Mouse (Mus musculus): ENCODE measurements around the gene Oas1f. TPM values are rescaled to one million over a fixed set of nuclear protein-coding genes. Genes with fewer than 3 reads are reported as not detected.
"Not testable (repeated sequence)": the region's sequence is repeated elsewhere in the genome, so short reads cannot be mapped to it uniquely, and the experiment has no call there.

Oas1f gene
- total and polyA plus RNA-seq, 3 experiments, result not detected

DNA sequence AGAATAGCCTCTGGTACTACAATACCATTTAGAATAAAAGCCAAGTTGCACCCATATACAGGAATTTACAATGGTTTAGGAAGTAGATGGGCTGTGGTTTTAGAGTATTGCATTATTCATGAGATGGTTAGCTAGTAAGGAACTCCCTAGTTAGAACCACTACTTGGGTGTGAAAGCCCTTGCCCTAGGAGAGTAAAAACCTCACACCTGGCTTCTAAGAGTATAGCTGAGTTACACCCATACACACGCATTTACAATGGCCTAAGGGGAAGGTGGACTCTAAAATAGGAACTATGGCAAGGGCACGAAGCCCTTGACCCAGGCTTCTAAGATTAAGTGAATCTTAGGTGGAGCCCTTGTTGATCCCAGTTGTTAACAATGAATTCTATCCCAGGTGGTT is 47.5 kb downstream of the Oas1f start:
- H3K4me2 ChIP-seq (ENCODE audit: insufficient read depth, low read depth, poor library complexity, severe bottlenecking); H3K4me1 ChIP-seq (ENCODE audit: control insufficient read depth in 1 of 2, insufficient read depth in 2 of 2); H3K79me2 ChIP-seq (replicated peaks; ENCODE audit: control insufficient read depth, extremely low read depth, insufficient read depth, poor library complexity, severe bottlenecking); dilution Hi-C loops (cut with MboI; ENCODE audit: extremely low pct_ligation_motif_present, extremely low pct_unique_long_range_greater_than_20kb, low sequenced_read_pairs); H3K4me3 ChIP-seq (replicated peaks in 1 of 3; ENCODE audit: low read depth in 2 of 3, low read length in 2 of 3, poor library complexity in 1 of 3); H3K27ac ChIP-seq (ENCODE audit: insufficient read depth, low read depth); DNase-seq (ENCODE audit: extremely low read depth); H3K9me3 ChIP-seq (replicated peaks; ENCODE audit: low read length); H3K36me3 ChIP-seq (replicated peaks in 1 of 2; ENCODE audit: control insufficient read depth in 1 of 2, insufficient read depth in 1 of 2, low read length in 1 of 2); H3K27me3 ChIP-seq (replicated peaks); H3K9ac ChIP-seq (ENCODE audit: insufficient read depth, low read depth); in situ Hi-C loops (cut with MboI; ENCODE audit: low pct_ligation_motif_present, low pct_unique_long_range_greater_than_20kb, low sequenced_read_pairs): not testable (repeated sequence)

DNA sequence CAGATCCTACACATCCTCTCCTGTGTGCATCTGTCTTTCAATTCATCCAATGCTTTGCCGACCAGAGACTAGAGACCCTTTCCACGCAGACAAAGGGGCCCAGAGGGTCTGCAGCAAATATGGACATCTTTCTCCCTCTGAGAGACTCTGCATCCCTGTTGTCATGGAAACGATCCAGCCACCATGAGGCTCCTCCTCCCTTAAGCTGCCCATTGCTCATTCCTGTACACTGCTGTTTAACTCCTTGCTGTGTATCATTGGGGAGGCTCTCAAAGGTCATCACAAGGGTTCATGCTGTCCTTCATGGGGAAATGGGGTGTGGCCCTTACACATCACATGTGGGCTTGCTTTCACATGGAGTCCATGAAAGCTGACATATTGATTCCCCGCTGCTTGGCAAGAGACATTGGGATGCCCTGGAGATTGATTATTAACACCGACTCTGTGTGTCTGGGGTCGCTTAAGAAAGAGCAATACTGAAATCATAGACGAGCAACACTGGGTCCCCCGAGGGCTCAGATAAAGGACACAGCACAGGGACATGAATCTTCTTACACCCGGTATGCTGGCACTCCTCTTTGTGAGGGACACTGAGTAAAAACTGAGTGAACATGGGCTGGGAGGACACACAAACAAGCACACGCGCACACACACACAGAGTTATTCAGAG is 48.2 kb downstream of the Oas1f start:
- H3K4me1 ChIP-seq (ENCODE audit: control insufficient read depth in 1 of 2, insufficient read depth in 2 of 2), result no peaks in the 10 kb centered on the region
- peaks cover 8% of the 10 kb centered on the region for H3K9me3 ChIP-seq (replicated peaks; ENCODE audit: low read length)
- TF ChIP-seq CHD2 (IDR thresholded peaks at IDR 0.05; ENCODE audit: low read length) (no peak), PAX5 (IDR thresholded peaks at IDR 0.05; ENCODE audit: low read length) (no peak), MYC (IDR thresholded peaks at IDR 0.05; ENCODE audit: low read depth, low read length) (no peak), CHD1 (IDR thresholded peaks at IDR 0.05; ENCODE audit: low read depth, low read length) (no peak), ETS1 (conservative IDR thresholded peaks at IDR 0.05; ENCODE audit: low read depth, low read length) (no peak), UBTF (IDR thresholded peaks at IDR 0.05; ENCODE audit: low read depth, low read length) (no peak), POLR2AphosphoS2 (IDR thresholded peaks at IDR 0.05; ENCODE audit: low read depth, low read length) (no peak), ZNF384 (IDR thresholded peaks at IDR 0.05; ENCODE audit: low read depth, low read length) (no peak), EP300 (IDR thresholded peaks at IDR 0.05; ENCODE audit: low read length) (no peak), MAZ (IDR thresholded peaks at IDR 0.05; ENCODE audit: low read depth, low read length) (no peak), HCFC1 (IDR thresholded peaks at IDR 0.05; ENCODE audit: low read depth, low read length) (no peak), JUND (conservative IDR thresholded peaks at IDR 0.05; ENCODE audit: low read depth, low read length) (no peak)
- H3K79me2 ChIP-seq (replicated peaks; ENCODE audit: control insufficient read depth, extremely low read depth, insufficient read depth, poor library complexity, severe bottlenecking), result no peaks in the 10 kb centered on the region
- no peak overlapping the region for H3K9ac ChIP-seq (ENCODE audit: insufficient read depth, low read depth)
- in situ Hi-C loops (cut with MboI; ENCODE audit: low pct_ligation_motif_present, low pct_unique_long_range_greater_than_20kb, low sequenced_read_pairs), result no loop called here
- no peak overlapping the region for H3K4me2 ChIP-seq (ENCODE audit: insufficient read depth, low read depth, poor library complexity, severe bottlenecking)
- H3K36me3 ChIP-seq (replicated peaks in 1 of 2; ENCODE audit: control insufficient read depth in 1 of 2, insufficient read depth in 1 of 2, low read length in 1 of 2), result no peaks in the 10 kb centered on the region
- H3K4me3 ChIP-seq (replicated peaks in 1 of 3; ENCODE audit: low read depth in 2 of 3, low read length in 2 of 3, poor library complexity in 1 of 3), result no peak overlapping the region
- H3K27ac ChIP-seq (ENCODE audit: insufficient read depth, low read depth), result no peak overlapping the region
- dilution Hi-C loops (cut with MboI; ENCODE audit: extremely low pct_ligation_motif_present, extremely low pct_unique_long_range_greater_than_20kb, low sequenced_read_pairs), result no loop called here
- no peak for DNase-seq (ENCODE audit: extremely low read depth)
- peaks cover 6% of the 10 kb centered on the region for H3K27me3 ChIP-seq (replicated peaks)

DNA sequence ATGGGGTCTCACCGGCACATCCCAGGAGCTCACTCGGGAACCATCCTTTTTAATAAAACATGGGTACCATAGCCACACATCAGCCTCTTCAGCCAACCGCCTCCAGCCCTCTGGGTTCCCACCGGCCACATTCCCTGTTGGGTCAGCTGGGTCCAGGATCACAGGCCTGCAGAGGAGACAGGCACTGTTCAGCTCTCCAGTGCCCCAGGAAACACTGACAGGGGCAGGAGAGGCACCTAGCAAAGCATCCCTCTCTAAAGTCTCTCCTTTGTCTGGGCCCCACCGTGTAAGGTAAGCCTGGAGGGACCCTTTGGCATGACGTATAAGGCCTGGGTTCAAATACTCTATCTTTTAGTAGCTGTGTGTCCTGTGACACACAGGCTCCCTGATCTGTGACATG is 51.1 kb downstream of the Oas1f start:
- Histone ChIP-seq H3K36me3 (replicated peaks in 1 of 2; ENCODE audit: control insufficient read depth in 1 of 2, insufficient read depth in 1 of 2, low read length in 1 of 2) (no peaks in the 10 kb centered on the region), H3K9ac (ENCODE audit: insufficient read depth, low read depth) (no peak overlapping the region), H3K4me3 (replicated peaks in 1 of 3; ENCODE audit: low read depth in 2 of 3, low read length in 2 of 3, poor library complexity in 1 of 3) (no peak overlapping the region), H3K79me2 (replicated peaks; ENCODE audit: control insufficient read depth, extremely low read depth, insufficient read depth, poor library complexity, severe bottlenecking) (no peaks in the 10 kb centered on the region), H3K9me3 (replicated peaks; ENCODE audit: low read length) (peaks cover 1% of the 10 kb centered on the region), H3K27me3 (replicated peaks) (peaks cover 11% of the 10 kb centered on the region), H3K27ac (ENCODE audit: insufficient read depth, low read depth) (no peak overlapping the region), H3K4me2 (ENCODE audit: insufficient read depth, low read depth, poor library complexity, severe bottlenecking) (no peak overlapping the region), H3K4me1 (ENCODE audit: control insufficient read depth in 1 of 2, insufficient read depth in 2 of 2) (no peaks in the 10 kb centered on the region)
- in situ Hi-C loops (cut with MboI; ENCODE audit: low pct_ligation_motif_present, low pct_unique_long_range_greater_than_20kb, low sequenced_read_pairs), result no loop called here
- dilution Hi-C loops (cut with MboI; ENCODE audit: extremely low pct_ligation_motif_present, extremely low pct_unique_long_range_greater_than_20kb, low sequenced_read_pairs), result no loop called here
- TF ChIP-seq RAD21 (IDR thresholded peaks at IDR 0.05; ENCODE audit: low read depth, low read length), result no peak
- TF ChIP-seq TCF12 (IDR thresholded peaks at IDR 0.05; ENCODE audit: low read depth, low read length), result no peak
- TF ChIP-seq TBP (conservative IDR thresholded peaks at IDR 0.05; ENCODE audit: low read depth, low read length), result no peak
- TF ChIP-seq MEF2A (IDR thresholded peaks at IDR 0.05; ENCODE audit: borderline replicate concordance, low read depth, low read length), result no peak
- no peak for TF ChIP-seq PAX5 (IDR thresholded peaks at IDR 0.05; ENCODE audit: low read length)
- TF ChIP-seq BHLHE40 (IDR thresholded peaks at IDR 0.05; ENCODE audit: low read depth, low read length), result no peak
- no peak for TF ChIP-seq GABPA (IDR thresholded peaks at IDR 0.05; ENCODE audit: insufficient replicate concordance, low read depth, low read length)
- TF ChIP-seq MYC (IDR thresholded peaks at IDR 0.05; ENCODE audit: low read depth, low read length), result no peak
- no peak for TF ChIP-seq ZMIZ1 (IDR thresholded peaks at IDR 0.05; ENCODE audit: low read depth, low read length)
- no peak for TF ChIP-seq SMC3 (IDR thresholded peaks at IDR 0.05; ENCODE audit: low read depth, low read length)
- no peak for TF ChIP-seq MAZ (IDR thresholded peaks at IDR 0.05; ENCODE audit: low read depth, low read length)
- TF ChIP-seq EP300 (IDR thresholded peaks at IDR 0.05; ENCODE audit: low read length), result no peak
- TF ChIP-seq JUN (IDR thresholded peaks at IDR 0.05; ENCODE audit: insufficient read depth, low read depth, low read length), result no peak
- TF ChIP-seq USF2 (conservative IDR thresholded peaks at IDR 0.05; ENCODE audit: low read depth, low read length), result no peak
- no peak for TF ChIP-seq HCFC1 (IDR thresholded peaks at IDR 0.05; ENCODE audit: low read depth, low read length)
- DNase-seq (ENCODE audit: extremely low read depth), result no peak

All from CH12.LX (cell line).